Mouse (Mus musculus): ENCODE results near the gene Esrp2.

Esrp2 gene

DNA sequence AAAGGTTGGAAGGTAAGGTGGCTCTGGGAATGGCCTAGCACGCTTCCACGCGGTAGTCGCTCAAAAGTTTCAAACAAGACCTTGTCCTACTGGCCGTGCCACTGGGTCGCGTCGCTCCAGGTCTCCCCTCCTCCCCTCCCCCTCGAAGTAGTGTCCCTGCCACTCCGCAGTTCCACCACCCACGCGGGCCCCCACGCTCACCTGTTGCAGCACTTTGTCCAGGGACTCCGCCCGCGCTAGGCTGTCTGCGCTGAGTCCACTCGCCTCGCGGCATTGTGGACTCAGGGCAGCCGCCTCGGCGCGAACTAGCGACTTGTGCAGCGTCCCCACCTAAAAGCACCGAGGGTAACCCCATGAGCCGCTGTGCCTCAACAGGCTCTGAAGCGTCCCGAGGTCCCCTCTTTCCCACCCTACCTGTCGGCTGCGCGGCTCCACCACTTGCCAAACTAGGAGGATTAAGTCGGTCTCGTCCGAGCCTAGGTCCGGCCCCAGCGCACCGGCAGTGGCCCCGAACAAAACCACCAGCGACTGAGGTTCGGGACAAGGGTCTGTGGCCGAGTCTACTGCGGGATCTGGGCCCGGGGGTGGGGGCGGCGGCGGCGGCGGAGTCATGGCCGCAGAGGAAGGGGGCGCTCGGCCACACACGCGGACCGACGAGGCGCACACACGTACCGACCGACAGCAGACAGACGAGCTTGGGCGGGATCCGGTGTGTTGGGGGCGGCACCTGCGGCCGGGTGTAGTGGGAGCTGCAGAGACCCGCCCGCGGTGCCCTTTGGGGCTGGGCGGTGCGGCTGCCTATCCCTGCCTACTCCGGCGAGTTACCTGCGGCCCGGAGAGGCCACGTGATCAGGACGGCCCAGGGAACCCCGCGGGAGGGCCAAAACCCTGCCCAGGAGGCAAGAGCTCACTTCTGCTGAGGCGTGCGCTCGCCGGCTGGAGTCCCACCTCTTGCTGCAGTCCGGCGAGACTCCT lies at the start of gene Esrp2:
TSS of gene Esrp2 (minus strand) at position 819 of the 975 bp plus-strand sequence.
- peak; percentile 93 to 96 for DNase-seq

DNA sequence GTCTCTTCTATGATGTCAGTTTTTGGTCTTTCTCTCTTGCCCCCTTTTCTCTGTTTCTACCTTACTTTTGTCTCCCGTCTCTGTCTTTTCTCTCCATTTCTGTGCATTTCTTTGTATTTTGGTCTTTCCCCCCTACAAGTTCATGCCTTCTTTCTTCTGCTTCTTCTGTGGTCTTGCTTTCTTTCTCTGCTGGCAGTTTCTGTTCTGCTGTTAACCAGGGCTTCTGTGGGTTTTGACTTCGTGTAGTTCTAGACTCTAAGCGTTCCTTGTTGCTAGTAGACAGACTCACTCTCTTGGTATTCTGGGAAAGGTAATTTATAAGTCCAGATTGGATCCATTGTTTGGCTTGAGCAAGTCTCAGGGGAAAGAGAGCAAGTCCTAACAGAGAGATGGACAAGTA lies 49.6 kb upstream of the Esrp2 start:
- no peak for DNase-seq

DNA sequence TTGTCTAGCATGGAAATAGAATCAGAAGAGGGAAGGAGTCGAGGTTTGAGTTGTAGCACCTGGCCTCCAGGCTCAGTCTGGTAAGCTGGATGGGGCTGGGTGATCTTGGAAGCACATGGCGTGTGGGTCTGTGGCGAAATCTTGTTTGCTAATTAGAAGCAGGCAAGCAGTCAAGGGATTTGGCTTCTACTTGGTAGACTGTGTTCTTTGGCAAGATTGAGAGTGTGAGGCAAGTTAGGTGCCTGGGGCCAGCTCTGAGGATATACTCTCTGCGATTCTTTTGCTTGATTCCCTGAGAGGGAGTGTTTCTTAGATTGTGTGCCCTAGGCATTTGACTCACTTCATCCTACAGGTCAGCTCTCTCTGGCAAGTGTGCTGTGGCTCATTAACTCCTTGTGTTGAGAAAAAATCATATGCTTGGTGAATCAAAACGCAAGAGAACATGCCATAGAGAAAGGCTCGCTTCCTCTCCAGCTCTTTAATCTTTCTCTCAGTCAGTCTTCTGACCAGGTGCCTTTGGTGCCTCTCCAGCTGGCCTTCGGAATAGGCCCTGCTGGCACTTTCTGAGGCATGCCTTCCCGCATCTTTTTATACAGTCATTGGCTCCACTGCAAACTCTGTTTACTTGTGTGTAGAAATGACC lies 49.0 kb upstream of the Esrp2 start:
- DNase-seq = peak in 1 of 2 experiments; percentile 32

- DNase-seq = no peak
Measured at GRCm38 (mm10) chr8:106178428-106178827, 41.7 kb upstream of the Esrp2 start.

DNA sequence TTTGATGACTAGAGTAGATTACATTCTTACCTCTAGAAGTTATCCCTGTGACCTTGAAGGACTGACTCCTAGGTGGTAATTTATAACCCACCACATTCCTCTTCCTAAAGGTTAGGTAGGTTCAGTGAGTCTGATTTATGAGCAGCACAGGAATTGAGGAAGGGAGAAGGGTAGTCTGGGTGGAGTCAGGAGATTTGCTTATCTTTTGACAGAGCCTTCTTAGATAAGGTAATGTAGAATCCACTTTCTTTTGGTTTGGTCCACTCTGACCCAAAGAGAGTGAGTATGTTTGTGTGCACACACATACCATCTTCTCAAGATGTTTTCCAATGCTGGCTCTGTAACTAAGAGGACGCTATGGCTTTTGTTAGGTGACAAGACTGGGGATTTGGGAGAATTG lies 40.8 kb upstream of the Esrp2 start:
- no peak for DNase-seq

DNA sequence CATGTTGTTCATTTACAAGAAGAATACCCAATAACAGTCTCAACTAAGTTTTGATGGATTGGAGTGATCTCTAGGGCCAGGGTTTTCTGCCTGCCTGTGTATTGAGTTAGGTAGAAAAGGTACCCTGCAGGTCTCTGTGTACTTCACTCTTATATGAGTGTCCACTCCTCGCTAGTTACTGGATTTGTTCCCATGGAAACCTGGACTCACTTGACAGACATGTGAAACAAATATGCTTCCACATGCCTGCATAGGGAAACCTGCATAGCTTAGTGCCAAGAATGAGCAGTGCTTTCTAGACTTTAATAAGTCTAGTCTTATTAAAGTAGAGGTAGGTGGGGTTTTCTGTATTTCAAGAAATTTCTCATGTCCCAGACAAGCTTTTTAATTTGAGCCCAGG lies 40.1 kb upstream of the Esrp2 start:
- no peak for DNase-seq

GRCm38 (mm10) chr8:106173566-106173965 lies 36.8 kb upstream of the Esrp2 start:
- no peak for DNase-seq

DNA sequence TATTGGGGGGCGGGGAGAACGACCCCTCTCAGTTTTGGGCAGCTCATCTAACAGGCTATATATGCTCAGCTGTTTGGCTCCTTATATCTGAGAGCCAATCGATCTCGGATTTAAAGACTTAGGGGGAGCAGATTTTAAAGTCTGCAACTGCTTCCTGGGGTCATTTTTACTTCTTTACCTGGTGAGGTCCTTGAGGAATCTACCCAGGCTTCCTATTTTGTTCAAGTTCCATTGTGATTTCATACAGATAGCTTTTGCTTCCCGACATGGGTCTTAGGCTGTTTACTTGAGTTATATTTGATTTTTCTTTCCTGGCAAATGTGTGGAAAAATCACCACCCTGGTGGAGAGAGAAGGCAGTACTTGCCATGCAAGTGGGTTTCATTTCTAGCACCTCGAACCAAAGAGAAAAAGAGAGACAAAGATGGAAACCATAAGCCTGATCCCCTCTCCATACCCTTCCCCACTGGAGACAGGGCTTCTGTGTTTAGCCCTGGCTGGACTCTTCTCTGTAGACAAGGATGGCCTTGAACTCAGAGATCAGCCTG lies 33.2 kb upstream of the Esrp2 start:
- no peak for DNase-seq

GRCm38 (mm10) chr8:106169017-106169933 lies 32.5 kb upstream of the Esrp2 start:
- peak in 1 of 2 experiments; percentile 41 for DNase-seq

DNA sequence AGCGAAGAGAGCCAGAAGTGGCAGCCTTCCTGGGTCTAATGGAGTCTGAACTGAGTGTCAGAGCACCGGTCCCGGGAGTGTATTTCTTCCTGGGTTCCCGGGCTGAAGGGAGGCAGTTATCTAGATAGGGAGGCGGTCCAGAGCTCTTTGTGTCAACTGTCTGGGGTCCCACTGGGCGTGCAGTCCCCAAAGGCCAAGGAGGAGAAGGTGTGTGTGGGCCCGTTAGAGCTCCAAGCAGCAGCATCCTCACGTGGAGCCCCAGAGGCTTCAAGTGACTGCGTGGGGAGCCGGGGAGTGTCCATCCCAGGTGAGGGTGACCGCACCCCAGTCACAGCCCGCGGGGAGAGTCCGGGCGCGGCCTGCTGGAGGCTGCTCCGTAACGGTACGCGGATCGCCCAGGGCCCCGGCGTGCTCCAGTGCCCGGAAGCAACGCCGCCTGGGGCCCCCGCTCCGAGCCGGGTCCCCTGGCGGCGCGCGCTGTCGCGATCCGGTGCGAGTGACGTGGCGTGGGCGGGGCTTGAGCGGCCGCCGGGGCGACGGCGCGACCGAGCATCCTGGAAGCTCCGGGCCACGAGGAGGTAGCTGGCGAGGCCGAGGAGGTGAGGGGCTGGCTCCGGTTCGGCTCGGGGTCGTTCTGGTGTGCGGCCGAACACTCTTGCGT lies 31.7 kb upstream of the Esrp2 start, which contains the start of gene Slc7a6:
TSS of gene Slc7a6 (plus strand) at position 502 of the 661 bp plus-strand sequence.
- peak; percentile 75 to 92 for DNase-seq

DNA sequence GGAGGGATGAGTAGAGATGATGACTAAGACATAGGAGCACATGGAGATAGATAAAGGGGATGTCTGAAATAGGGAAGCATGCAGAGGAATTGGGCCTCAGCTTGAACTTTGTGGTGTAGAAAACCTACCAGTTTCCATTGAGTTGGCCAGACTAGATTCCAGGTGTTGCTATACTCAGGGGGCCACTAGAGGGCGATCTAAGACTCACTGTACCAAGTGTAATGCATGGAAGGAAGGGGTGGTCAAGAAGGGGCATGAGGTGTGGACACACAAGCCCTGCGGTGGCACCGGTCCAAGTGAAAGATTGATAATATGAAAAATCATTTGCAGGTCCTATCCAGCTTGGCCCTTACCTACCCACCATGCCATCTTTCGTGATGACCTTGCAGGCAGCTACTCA lies 28.7 kb upstream of the Esrp2 start:
- peak; percentile 78 to 88 for DNase-seq

DNA sequence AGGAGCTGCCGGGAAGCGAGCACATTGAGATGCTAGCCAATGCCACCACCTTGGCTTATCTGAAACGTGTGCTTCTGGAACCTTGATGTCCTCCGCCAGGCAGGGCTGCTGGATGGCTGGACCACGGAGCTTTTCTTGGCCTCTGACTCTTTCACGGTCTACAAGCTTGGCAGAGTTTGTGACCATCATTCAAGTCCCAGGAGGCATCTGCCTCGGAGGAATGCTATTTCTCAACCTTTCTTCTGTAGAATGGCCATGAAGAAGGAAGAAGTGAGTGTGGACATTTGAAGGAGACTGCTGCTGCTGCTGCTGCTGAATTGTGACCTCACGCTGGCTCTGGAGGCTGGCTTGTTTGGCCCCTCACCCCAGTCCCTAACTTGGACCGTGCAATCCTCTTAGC lies 26.5 kb upstream of the Esrp2 start:
- no peak for DNase-seq

DNA sequence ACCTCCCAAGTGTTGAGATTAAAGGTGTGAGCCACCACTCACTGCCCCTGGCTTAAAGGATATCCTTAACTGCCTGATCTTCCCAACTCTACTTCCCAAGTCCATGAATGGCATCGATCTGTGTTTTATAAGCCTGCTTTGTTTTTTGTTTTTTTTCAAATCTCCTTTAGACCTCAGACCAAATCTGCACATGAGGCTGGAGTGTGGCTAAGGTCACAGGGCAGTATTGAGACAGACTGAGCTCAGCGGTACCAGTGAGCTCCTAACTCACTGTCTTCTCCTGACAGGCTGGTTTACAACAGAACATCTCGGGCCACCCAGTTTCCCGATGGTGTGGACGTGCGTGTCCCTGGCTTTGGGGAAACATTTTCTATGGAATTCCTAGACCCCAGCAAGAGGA lies 23.1 kb upstream of the Esrp2 start:
- no peak for DNase-seq

GRCm38 (mm10) chr8:106158381-106158780 lies 21.6 kb upstream of the Esrp2 start:
- no peak for DNase-seq

DNA sequence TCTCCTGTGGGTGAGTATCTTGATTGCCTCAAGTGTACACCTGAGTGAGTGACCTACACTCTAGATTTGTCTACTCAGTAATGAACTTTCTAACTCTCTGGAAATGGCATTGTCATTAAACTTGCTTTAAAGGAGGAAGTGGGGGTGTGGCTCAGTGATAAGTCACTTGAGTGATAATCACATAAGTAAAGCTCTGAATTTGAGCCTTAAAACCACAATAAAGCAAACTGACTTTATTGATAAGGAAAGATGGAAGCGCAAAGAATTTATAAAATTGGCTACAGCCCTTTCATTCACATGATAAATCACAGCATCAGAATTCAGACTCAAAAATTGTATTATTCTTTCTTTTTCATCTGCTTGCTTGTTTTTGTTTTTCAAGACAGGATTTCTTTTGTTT lies 20.6 kb upstream of the Esrp2 start:
- DNase-seq = no peak

GRCm38 (mm10) chr8:106152876-106153275 lies 16.1 kb upstream of the Esrp2 start:
- DNase-seq = no peak

DNA sequence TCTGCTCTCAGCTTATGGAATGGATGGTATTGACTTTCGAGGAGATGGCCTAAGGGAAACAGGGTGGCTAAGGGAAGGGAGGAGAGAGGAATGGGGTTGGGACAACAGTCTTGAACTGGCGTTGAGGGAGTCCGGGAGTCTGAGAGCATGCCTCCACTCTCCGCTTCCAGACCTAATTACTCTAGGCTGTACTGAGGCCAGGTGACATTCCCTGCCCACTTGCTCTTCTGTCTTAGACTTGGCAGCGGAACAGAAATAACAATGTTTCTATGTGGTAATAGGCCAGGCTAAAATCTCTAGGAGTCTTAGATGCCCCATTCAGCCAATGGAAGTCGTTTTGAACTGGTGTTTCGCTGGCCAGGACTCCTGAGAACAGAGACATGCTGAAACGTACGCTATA lies 14.3 kb upstream of the Esrp2 start:
- no peak for DNase-seq

DNA sequence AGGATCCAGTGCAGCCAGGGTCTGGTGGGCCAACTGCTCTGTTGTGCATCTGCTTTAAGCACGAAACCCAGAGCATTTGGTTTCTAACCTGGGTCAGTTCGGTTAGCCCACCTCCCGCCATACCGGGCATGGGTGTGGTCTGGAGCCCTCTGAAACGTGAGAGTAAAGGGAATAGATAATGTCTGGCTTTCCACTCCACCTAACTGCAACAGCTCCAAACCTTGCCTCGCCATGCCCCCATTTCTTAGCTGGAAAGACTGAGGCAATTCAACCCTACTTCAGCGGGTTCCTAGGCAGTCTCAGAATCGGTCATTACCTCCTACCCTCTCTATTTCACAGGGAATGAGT lies 13.9 kb upstream of the Esrp2 start:
- DNase-seq = no peak

DNA sequence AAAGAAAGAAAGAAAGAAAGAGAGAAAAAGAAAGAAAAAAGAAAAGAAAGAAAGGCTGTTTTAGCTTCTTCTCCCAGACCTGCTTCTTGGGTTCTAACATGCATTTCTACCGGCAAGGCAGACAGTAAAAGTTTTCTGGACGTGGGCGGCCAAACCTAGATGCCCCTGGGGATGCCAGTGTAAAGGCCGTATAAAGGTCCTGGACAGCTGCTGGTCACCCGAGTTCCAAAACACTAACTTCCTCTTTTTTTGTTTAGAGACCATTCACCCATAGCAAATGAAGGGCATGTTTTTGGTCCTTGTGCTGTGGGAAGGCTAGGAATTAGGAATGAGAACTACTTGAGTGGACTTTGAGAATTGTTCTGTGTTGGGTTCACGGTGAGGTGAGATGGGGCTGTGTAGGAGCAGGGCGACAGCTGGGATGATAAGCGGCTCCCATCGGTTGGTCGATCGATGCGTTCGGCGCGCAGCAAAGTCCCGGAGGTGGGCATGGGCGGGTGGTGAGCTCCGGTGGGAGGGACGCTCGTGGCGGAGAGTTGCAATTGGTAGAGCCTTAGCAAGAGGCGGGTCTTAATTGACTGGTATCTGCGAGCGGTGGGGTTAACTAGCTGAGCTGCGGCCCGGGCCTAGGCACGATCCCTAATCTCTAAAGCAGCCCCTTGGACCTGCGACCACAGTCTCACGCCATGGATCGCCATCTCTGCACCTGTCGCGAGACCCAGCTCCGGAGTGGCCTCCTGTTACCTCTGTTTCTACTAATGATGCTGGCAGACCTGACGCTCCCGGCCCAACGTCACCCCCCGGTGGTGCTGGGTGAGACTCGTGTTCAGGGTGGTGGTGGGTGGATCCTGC lies 13.3 kb upstream of the Esrp2 start, which contains the start of gene Pla2g15:
TSS of gene Pla2g15 (plus strand) at position 599 of the 852 bp plus-strand sequence.
- DNase-seq = peak; percentile 94 to 95

GRCm38 (mm10) chr8:106149025-106149424 lies 12.3 kb upstream of the Esrp2 start:
- no peak for DNase-seq
